Comparison of ENCODE assay signal across 18 mouse cellular contexts in the genomic region with DNA sequence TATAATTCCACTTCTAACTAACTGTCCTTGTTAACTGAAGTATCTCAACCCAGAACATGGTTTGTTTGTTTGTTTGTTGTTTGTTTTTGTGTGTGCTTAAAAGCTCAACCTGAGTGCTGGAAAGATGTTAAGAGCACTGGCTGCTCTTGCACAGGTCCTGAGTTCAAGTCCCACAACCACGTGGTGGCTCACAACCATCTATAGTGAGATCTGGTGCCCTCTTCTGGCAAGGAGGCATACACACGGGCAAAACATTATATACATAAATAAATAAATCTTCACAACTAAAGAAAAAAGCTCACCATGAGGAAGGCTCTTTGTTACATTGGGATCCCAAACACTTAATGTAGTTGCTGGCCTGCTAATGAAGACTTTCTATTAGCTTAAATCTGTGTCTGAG. TPM values are rescaled to one million over a fixed set of nuclear protein-coding genes. Genes with fewer than 3 reads are reported as not detected.
DNase-seq lines count a peak whose midpoint lies in the region; ATAC-seq and TF ChIP-seq lines count a peak whose summit lies in the region.
"Had no signal": no experiment of that assay in that cellular context is flagged by ENCODE, and none has a peak within 500 bp of the region (broad histone marks: within the 10 kb centered on the region; RNA-seq: fewer than 3 reads in every experiment).

No protein-coding gene starts in this region.

- H3K27me3 ChIP-seq in intestine, postnatal 0 days (replicated peaks; ENCODE audit: control insufficient read depth, insufficient read depth, low read length) = no peaks in the 10 kb centered on the region
- H3K27me3 ChIP-seq in intestine, embryonic 15.5 days (replicated peaks) = no peaks in the 10 kb centered on the region
- no peaks in the 10 kb centered on the region for H3K27me3 ChIP-seq in lung, postnatal 0 days (replicated peaks; ENCODE audit: insufficient read depth, low read length)
- H3K27me3 ChIP-seq in MEL (ENCODE audit: control insufficient read depth in 1 of 2, insufficient read depth in 2 of 2, low read length in 2 of 2) = no peaks in the 10 kb centered on the region
- H3K27me3 ChIP-seq in small intestine, adult 2 months (ENCODE audit: control insufficient read depth, insufficient read depth, low read length) = no peaks in the 10 kb centered on the region
- H3K27me3 ChIP-seq: heart, embryonic 13.5 days; limb, embryonic 12.5 days had no signal

- no peaks in the 10 kb centered on the region for H3K79me2 ChIP-seq in MEL (ENCODE audit: control insufficient read depth, insufficient read depth, low read length, poor library complexity)

- no peak overlapping the region for H3K4me3 ChIP-seq in intestine, postnatal 0 days (ENCODE audit: low read depth, low read length)
- H3K4me3 ChIP-seq in intestine, embryonic 15.5 days (replicated peaks) = no peak overlapping the region
- no peak overlapping the region for H3K4me3 ChIP-seq in lung, postnatal 0 days (ENCODE audit: low read depth, low read length)
- H3K4me3 ChIP-seq in MEL (ENCODE audit: control insufficient read depth in 1 of 2, insufficient read depth in 1 of 2, low read depth in 2 of 2, low read length in 2 of 2) = no peak overlapping the region
- H3K4me3 ChIP-seq in small intestine, adult 2 months (ENCODE audit: low read depth, low read length) = no peak overlapping the region
- H3K4me3 ChIP-seq: heart, embryonic 13.5 days; limb, embryonic 12.5 days had no signal

- ATAC-seq in intestine, postnatal 0 days = no peak
- no peak for ATAC-seq in intestine, embryonic 15.5 days
- no peak for ATAC-seq in lung, postnatal 0 days

- H3K4me2 ChIP-seq in intestine, postnatal 0 days (replicated peaks; ENCODE audit: low read depth) = no peak overlapping the region
- H3K4me2 ChIP-seq in intestine, embryonic 15.5 days (replicated peaks) = no peak overlapping the region
- no peak overlapping the region for H3K4me2 ChIP-seq in lung, postnatal 0 days (replicated peaks; ENCODE audit: low read depth, low read length)
- H3K4me2 ChIP-seq: heart, embryonic 13.5 days; limb, embryonic 12.5 days had no signal

- no peak for TF ChIP-seq EP300 in lung, postnatal 0 days (IDR thresholded peaks at IDR 0.05)
- TF ChIP-seq EP300 in MEL (IDR thresholded peaks at IDR 0.05; ENCODE audit: low read depth in 1 of 2, low read length in 2 of 2) = no peak

- H3K9me3 ChIP-seq in intestine, postnatal 0 days (ENCODE audit: control insufficient read depth) = no peaks in the 10 kb centered on the region
- H3K9me3 ChIP-seq in intestine, embryonic 15.5 days = no peaks in the 10 kb centered on the region
- H3K9me3 ChIP-seq in lung, postnatal 0 days (ENCODE audit: low read length) = no peaks in the 10 kb centered on the region
- no peaks in the 10 kb centered on the region for H3K9me3 ChIP-seq in MEL (replicated peaks; ENCODE audit: insufficient read depth, low read length)
- H3K9me3 ChIP-seq: G1E; limb, embryonic 12.5 days had no signal

- 71% methylated on average over 2 of the region's 2 CpGs for WGBS in intestine, postnatal 0 days
- 77% methylated on average over 2 of the region's 2 CpGs for WGBS in intestine, embryonic 15.5 days
- 65% methylated on average over 2 of the region's 2 CpGs for WGBS in lung, postnatal 0 days
- WGBS in small intestine, adult 2 months = 64% methylated on average over 2 of the region's 2 CpGs

- DNase-seq in lung, postnatal 0 days (ENCODE audit: low spot score) = no peak
- no peak for DNase-seq in lung, postnatal 10 days
- peak; percentile 34 for DNase-seq in MEL (ENCODE audit: low read depth, low spot score)
- DNase-seq in urinary bladder, postnatal 4 days (ENCODE audit: low spot score in 2 of 2) = no peak
- DNase-seq in layer of hippocampus, postnatal 10 days (ENCODE audit: low spot score in 2 of 2) = no peak
- DNase-seq: adrenal gland, postnatal 36 days; cerebellum, postnatal 14 days; gastrocnemius, postnatal 14 days; kidney, postnatal 10 days; layer of hippocampus, postnatal 36 days; lung, postnatal 14 days; thymus, postnatal 36 days had no signal

- peak; percentile 51 for TF ChIP-seq CTCF in intestine, postnatal 0 days (IDR thresholded peaks at IDR 0.05; ENCODE audit: low read depth)
- TF ChIP-seq CTCF in lung, postnatal 0 days (IDR thresholded peaks at IDR 0.05) = peak; percentile 40
- peak in 2 of 3 experiments; percentile 34 to 48; a peak in 3 of 6 replicates for TF ChIP-seq CTCF in MEL (IDR thresholded peaks at IDR 0.05 in 2 of 3, conservative IDR thresholded peaks at IDR 0.05 in 1 of 3; ENCODE audit: control insufficient read depth in 1 of 3, insufficient read depth in 1 of 3, low read depth in 2 of 3, low read length in 3 of 3, poor library complexity in 1 of 3, severe bottlenecking in 1 of 3)
- peak; percentile 34; the same call in 1 of the 2 replicates for TF ChIP-seq CTCF in small intestine, adult 2 months (IDR thresholded peaks at IDR 0.05; ENCODE audit: extremely low read depth, insufficient read length, insufficient replicate concordance, low read depth, low read length)

- TF ChIP-seq RAD21 in MEL (IDR thresholded peaks at IDR 0.05; ENCODE audit: low read depth, low read length) = peak; percentile 33

- H3K27ac ChIP-seq in intestine, postnatal 0 days (ENCODE audit: low read depth, low read length) = no peak overlapping the region
- H3K27ac ChIP-seq in intestine, embryonic 15.5 days = no peak overlapping the region
- H3K27ac ChIP-seq in lung, postnatal 0 days (ENCODE audit: low read length) = no peak overlapping the region
- H3K27ac ChIP-seq in MEL (ENCODE audit: control insufficient read depth, low read depth, low read length) = no peak overlapping the region
- H3K27ac ChIP-seq in small intestine, adult 2 months (ENCODE audit: insufficient read depth, low read depth, low read length) = no peak overlapping the region
- H3K27ac ChIP-seq: heart, embryonic 13.5 days; limb, embryonic 12.5 days had no signal

- no peak for TF ChIP-seq POLR2A in MEL (IDR thresholded peaks at IDR 0.05; ENCODE audit: control insufficient read depth in 1 of 2, insufficient read depth in 1 of 2, low read depth in 1 of 2, low read length in 2 of 2, poor library complexity in 1 of 2)
- TF ChIP-seq POLR2A in small intestine, adult 2 months (IDR thresholded peaks at IDR 0.05; ENCODE audit: low read depth, low read length) = no peak

- no peaks in the 10 kb centered on the region for H3K4me1 ChIP-seq in intestine, postnatal 0 days (replicated peaks; ENCODE audit: control insufficient read depth, insufficient read depth, low read length)
- 0 out of 2 replicates have a peak, but pooled peaks cover 4% of the 10 kb centered on the region for H3K4me1 ChIP-seq in intestine, embryonic 15.5 days (replicated peaks)
- no peaks in the 10 kb centered on the region for H3K4me1 ChIP-seq in lung, postnatal 0 days (ENCODE audit: insufficient read depth, low read depth, low read length)
- H3K4me1 ChIP-seq in MEL (ENCODE audit: control insufficient read depth in 1 of 2, insufficient read depth in 2 of 2, low read length in 2 of 2) = peaks cover 0 to 8% of the 10 kb centered on the region in 2 experiments; a peak in 1 of 4 replicates
- H3K4me1 ChIP-seq in small intestine, adult 2 months (ENCODE audit: control insufficient read depth, insufficient read depth, insufficient read length, low read length) = peaks cover 12% of the 10 kb centered on the region
- H3K4me1 ChIP-seq: heart, embryonic 13.5 days had no signal

- H3K9ac ChIP-seq in intestine, postnatal 0 days (ENCODE audit: low read depth, low read length) = no peak overlapping the region
- H3K9ac ChIP-seq in intestine, embryonic 15.5 days = no peak overlapping the region
- H3K9ac ChIP-seq in lung, postnatal 0 days (replicated peaks; ENCODE audit: low read depth) = no peak overlapping the region
- no peak overlapping the region for H3K9ac ChIP-seq in MEL (ENCODE audit: control insufficient read depth, low read depth, low read length, poor library complexity, severe bottlenecking)
- H3K9ac ChIP-seq: heart, embryonic 13.5 days; limb, embryonic 12.5 days had no signal

- no peaks in the 10 kb centered on the region for H3K36me3 ChIP-seq in intestine, postnatal 0 days (ENCODE audit: control insufficient read depth, insufficient read depth)
- H3K36me3 ChIP-seq in intestine, embryonic 15.5 days = no peaks in the 10 kb centered on the region
- no peaks in the 10 kb centered on the region for H3K36me3 ChIP-seq in lung, postnatal 0 days (ENCODE audit: insufficient read depth, low read length)
- H3K36me3 ChIP-seq in MEL (ENCODE audit: control insufficient read depth in 1 of 2, insufficient read depth in 2 of 2, low read length in 2 of 2) = no peaks in the 10 kb centered on the region
- no peaks in the 10 kb centered on the region for H3K36me3 ChIP-seq in small intestine, adult 2 months (ENCODE audit: control insufficient read depth, insufficient read depth, low read length)
- H3K36me3 ChIP-seq: G1E had no signal

TF ChIP-seq in MEL, 35 proteins besides CTCF, POLR2A, EP300 and RAD21 (continues in another document):
- TF ChIP-seq TAL1 (IDR thresholded peaks at IDR 0.05; ENCODE audit: low read length) (no peak), ELF1 (IDR thresholded peaks at IDR 0.05; ENCODE audit: low read depth, low read length) (no peak), KAT2A (conservative IDR thresholded peaks at IDR 0.05; ENCODE audit: low read depth, low read length) (no peak), MXI1 (IDR thresholded peaks at IDR 0.05; ENCODE audit: low read depth, low read length) (no peak), SMC3 (IDR thresholded peaks at IDR 0.05; ENCODE audit: low read depth, low read length) (peak; percentile 38), ZC3H11A (IDR thresholded peaks at IDR 0.05; ENCODE audit: low read depth, low read length) (no peak), CHD1 (IDR thresholded peaks at IDR 0.05; ENCODE audit: low read depth, low read length) (no peak), USF1 (IDR thresholded peaks at IDR 0.05; ENCODE audit: low read depth, low read length) (peak; percentile 42; the same call in 1 of the 2 replicates), JUND (IDR thresholded peaks at IDR 0.05; ENCODE audit: low read depth, low read length) (no peak), NRF1 (IDR thresholded peaks at IDR 0.05; ENCODE audit: insufficient read depth, low read depth, low read length, poor library complexity, severe bottlenecking) (no peak), UBTF (IDR thresholded peaks at IDR 0.05; ENCODE audit: borderline replicate concordance, insufficient read depth, low read depth, low read length) (no peak), ZMIZ1 (IDR thresholded peaks at IDR 0.05; ENCODE audit: low read depth, low read length) (no peak)

RNA-seq across cellular contexts. Expression of a gene that starts 41.6 kb away (rescaled TPM):
- polyA plus RNA-seq in intestine, postnatal 0 days (2015; fragmentation: Nextera tagmentation; extraction: Ambion mirVana) = 21.9 and 22.1 TPM in 2 replicates
- 50.0 and 56.5 TPM in 2 replicates for polyA plus RNA-seq in intestine, embryonic 15.5 days (2015; fragmentation: Nextera tagmentation; extraction: Ambion mirVana)
- polyA plus RNA-seq in lung, postnatal 0 days (2015; fragmentation: Nextera tagmentation; extraction: Ambion mirVana) = 30.2 and 31.2 TPM in 2 replicates
- total RNA-seq in MEL (2012; rRNA removed) = 44.9 and 48.7 TPM in 2 replicates
- polyA plus RNA-seq in MEL (2012; ENCODE audit: insufficient read depth in 1 of 2, insufficient read length in 2 of 2, low read depth in 1 of 2, low replicate concordance in 2 of 2, missing spikeins in 1 of 2) = 100 to 1,000 TPM in 1 of 2 experiments, 10 to 100 TPM in 1; 77.7 to 142 TPM
- polyA plus RNA-seq in small intestine, adult 2 months (2012; rRNA removed) = 4.9 and 10.7 TPM in 2 replicates
- 10 to 100 TPM; 68.6 to 74.6 TPM for total RNA-seq in layer of hippocampus, postnatal 10 days (2021)
